Comparison of ENCODE assay signal across 8 mouse cellular contexts in genomic region chr1:160212123-160212691, GRCm38 (mm10). TPM values are rescaled to one million over a fixed set of nuclear protein-coding genes. Genes with fewer than 3 reads are reported as not detected.
DNase-seq lines count a peak whose midpoint lies in the region; ATAC-seq and TF ChIP-seq lines count a peak whose summit lies in the region.

No protein-coding gene starts in this region.

- H3K36me3 ChIP-seq in kidney, embryonic 15.5 days = peaks cover 13% of the 10 kb centered on the region
- H3K36me3 ChIP-seq in embryonic facial prominence, embryonic 12.5 days = peaks cover 7% of the 10 kb centered on the region
- peaks cover 8% of the 10 kb centered on the region for H3K36me3 ChIP-seq in liver, embryonic 14.5 days (replicated peaks; ENCODE audit: control insufficient read depth, insufficient read depth, low read depth)

- intact Hi-C loops in heart, postnatal 10 days (cut with DNase I) = loop anchor here (2.0 kb wide), 1 partner anchor 17 kb away; the partner anchor contains the start of gene Mrps14

- WGBS in kidney, embryonic 15.5 days = under 1% methylated on average over 45 of the region's 45 CpGs
- WGBS in embryonic facial prominence, embryonic 12.5 days = under 1% methylated on average over 45 of the region's 45 CpGs
- under 1% methylated on average over 45 of the region's 45 CpGs for WGBS in liver, embryonic 14.5 days (ENCODE audit: insufficient replicate concordance)

- ATAC-seq in kidney, embryonic 15.5 days (replicated peaks; ENCODE audit: low FRiP score) = peak; percentile 77
- ATAC-seq in embryonic facial prominence, embryonic 12.5 days (ENCODE audit: insufficient number of reproducible peaks, insufficient read depth, low FRiP score, low TSS enrichment) = peak; percentile 68
- ATAC-seq in liver, embryonic 14.5 days (ENCODE audit: insufficient read depth) = peak; percentile 66

- peak overlapping the region; percentile 67 for H3K4me2 ChIP-seq in kidney, embryonic 15.5 days
- peak overlapping the region; percentile 58 for H3K4me2 ChIP-seq in embryonic facial prominence, embryonic 12.5 days (replicated peaks)
- peak overlapping the region; percentile 81 for H3K4me2 ChIP-seq in liver, embryonic 14.5 days (ENCODE audit: low read depth)

- peak overlapping the region; percentile 88 for H3K9ac ChIP-seq in kidney, embryonic 15.5 days
- H3K9ac ChIP-seq in embryonic facial prominence, embryonic 12.5 days = peak overlapping the region; percentile 79
- peak overlapping the region; percentile 78 for H3K9ac ChIP-seq in liver, embryonic 14.5 days (replicated peaks)

- no peak for TF ChIP-seq EP300 in liver, embryonic 14.5 days (IDR thresholded peaks at IDR 0.05; ENCODE audit: low read depth)

- peaks cover 12% of the 10 kb centered on the region for H3K4me1 ChIP-seq in kidney, embryonic 15.5 days
- H3K4me1 ChIP-seq in embryonic facial prominence, embryonic 12.5 days = peaks cover 9% of the 10 kb centered on the region
- peaks cover 9 to 16% of the 10 kb centered on the region in 2 experiments for H3K4me1 ChIP-seq in liver, embryonic 14.5 days (replicated peaks; ENCODE audit: control insufficient read depth in 2 of 2, insufficient read depth in 2 of 2, low read length in 1 of 2)

- no peak for DNase-seq in kidney, adult 8-10 months
- DNase-seq in NIH3T3 (ENCODE audit: low read depth) = peak; percentile 64
- peak; percentile 68 to 75 for DNase-seq in heart, postnatal 10 days
- DNase-seq in liver, embryonic 14.5 days (ENCODE audit: low read depth in 3 of 3, low spot score in 3 of 3) = peak in 1 of 3 experiments; percentile 33
- DNase-seq in skeletal muscle tissue, adult 2 months (ENCODE audit: low read depth, low spot score) = peak; percentile 18
- no peak for DNase-seq in retina, embryonic 14.5 days (ENCODE audit: low spot score)

- peak overlapping the region; percentile 99 for H3K27ac ChIP-seq in kidney, embryonic 15.5 days
- H3K27ac ChIP-seq in embryonic facial prominence, embryonic 12.5 days = peak overlapping the region; percentile 99
- peak overlapping the region; percentile 93 for H3K27ac ChIP-seq in liver, embryonic 14.5 days

- H3K9me3 ChIP-seq in kidney, embryonic 15.5 days (replicated peaks) = no peaks in the 10 kb centered on the region
- H3K9me3 ChIP-seq in embryonic facial prominence, embryonic 12.5 days = no peaks in the 10 kb centered on the region
- no peaks in the 10 kb centered on the region for H3K9me3 ChIP-seq in liver, embryonic 14.5 days (ENCODE audit: control insufficient read depth, low read length)

- no peak for TF ChIP-seq CTCF in liver, embryonic 14.5 days (IDR thresholded peaks at IDR 0.05; ENCODE audit: low read depth)

- no peaks in the 10 kb centered on the region for H3K27me3 ChIP-seq in kidney, embryonic 15.5 days
- no peaks in the 10 kb centered on the region for H3K27me3 ChIP-seq in embryonic facial prominence, embryonic 12.5 days
- no peaks in the 10 kb centered on the region for H3K27me3 ChIP-seq in liver, embryonic 14.5 days (ENCODE audit: control insufficient read depth, insufficient read depth, low read length)

- H3K4me3 ChIP-seq in kidney, embryonic 15.5 days (replicated peaks) = peak overlapping the region; percentile 78
- H3K4me3 ChIP-seq in embryonic facial prominence, embryonic 12.5 days = peak overlapping the region; percentile 66
- peak overlapping the region; percentile 70 to 91 for H3K4me3 ChIP-seq in liver, embryonic 14.5 days (ENCODE audit: insufficient read depth in 1 of 2, low read depth in 2 of 2, low read length in 2 of 2)

RNA-seq across cellular contexts. Expression of gene Cacybp, which starts 0.5 kb away (rescaled TPM):
- 229 and 252 TPM in 2 replicates for polyA plus RNA-seq in kidney, embryonic 15.5 days (2015; fragmentation: Nextera tagmentation; extraction: Ambion mirVana)
- 228 and 234 TPM in 2 replicates for polyA plus RNA-seq in embryonic facial prominence, embryonic 12.5 days (2016; fragmentation: Nextera tagmentation; extraction: Ambion mirVana)
- 10 to 100 TPM; 60.5 to 62.1 TPM for total RNA-seq in heart, postnatal 10 days (2021)
- polyA plus RNA-seq in liver, embryonic 14.5 days (2012; rRNA removed) = 23.2 and 41.9 TPM in 2 replicates
- polyA plus RNA-seq in liver, embryonic 14.5 days (2014; fragmentation: Nextera tagmentation; extraction: Ambion mirVana) = 161 and 163 TPM in 2 replicates

RNA-seq across cellular contexts. Expression of gene Mrps14, which starts 17.2 kb away (rescaled TPM):
- polyA plus RNA-seq in kidney, embryonic 15.5 days (2015; fragmentation: Nextera tagmentation; extraction: Ambion mirVana) = 256 and 291 TPM in 2 replicates
- 232 and 233 TPM in 2 replicates for polyA plus RNA-seq in embryonic facial prominence, embryonic 12.5 days (2016; fragmentation: Nextera tagmentation; extraction: Ambion mirVana)
- 10 to 100 TPM; 96.6 to 98.2 TPM for total RNA-seq in heart, postnatal 10 days (2021)
- polyA plus RNA-seq in liver, embryonic 14.5 days (2012; rRNA removed) = 12.3 and 34.6 TPM in 2 replicates
- polyA plus RNA-seq in liver, embryonic 14.5 days (2014; fragmentation: Nextera tagmentation; extraction: Ambion mirVana) = 211 and 219 TPM in 2 replicates

RNA-seq across cellular contexts. Expression of gene Tnn, which starts 58.8 kb away (rescaled TPM):
- polyA plus RNA-seq in kidney, embryonic 15.5 days (2015; fragmentation: Nextera tagmentation; extraction: Ambion mirVana) = 0.57 and 0.81 TPM in 2 replicates
- 1.3 and 1.7 TPM in 2 replicates for polyA plus RNA-seq in embryonic facial prominence, embryonic 12.5 days (2016; fragmentation: Nextera tagmentation; extraction: Ambion mirVana)
- total RNA-seq in heart, postnatal 10 days (2021) = under 1 TPM in 1 of 2 experiments, not detected in 1; 0.10 TPM
- polyA plus RNA-seq in liver, embryonic 14.5 days (2012; rRNA removed) = 0.01 TPM in 2 replicates
- polyA plus RNA-seq in liver, embryonic 14.5 days (2014; fragmentation: Nextera tagmentation; extraction: Ambion mirVana) = not detected in 2 replicates

Comparison
In these comparisons a context has a peak if more than half of its experiments do, and no peak if none do; other contexts are left out.
1. DNase-seq: peak in NIH3T3 (single experiment), heart, postnatal 10 days (2 of 2) and skeletal muscle tissue, adult 2 months (single experiment); none in kidney, adult 8-10 months (0 of 2) and retina, embryonic 14.5 days (single experiment).
2. Peak in every context shown above with its lines, with median percentiles within 50 percentile points of each other: ATAC-seq, H3K27ac ChIP-seq, H3K4me2 ChIP-seq, H3K4me3 ChIP-seq and H3K9ac ChIP-seq.